Mouse (Mus musculus) intestine, postnatal 0 days (tissue): ENCODE measurements at regions not wholly inside any gene's neighbourhood (a gene's known extent, or its start where the extent isn't known, plus 50 kb on each side); places are given as distances from the start of the nearest gene placed in this dataset.

Experiments
- ATAC-seq: fragments of 200-750 bp; cut with Nextera tagmentation; 2 replicates; pipeline ENCODE4 v1.8.0; 2017; ENCODE audit warnings: mild to moderate bottlenecking, moderate TSS enrichment, moderate library complexity
- H3K27ac ChIP-seq: fragments of 300-500 bp; sonication (generic); 2 replicates; pipeline ENCODE4 v1.5.1; 2014; ENCODE audit warnings: mild to moderate bottlenecking, low read depth, low read length, moderate library complexity
- H3K27me3 ChIP-seq: fragments of 300-500 bp; sonication (generic); replicated peaks from 2 replicates; pipeline ENCODE4 v1.6.1; 2014; ENCODE audit warnings: low read length, mixed read lengths; ENCODE audit not compliant: control insufficient read depth, insufficient read depth
- H3K36me3 ChIP-seq: fragments of 300-500 bp; sonication (generic); 2 replicates; pipeline ENCODE4 v1.6.1; 2014; ENCODE audit warnings: mild to moderate bottlenecking, moderate library complexity; ENCODE audit not compliant: control insufficient read depth, insufficient read depth
- H3K4me1 ChIP-seq: fragments of 300-500 bp; sonication (generic); replicated peaks from 2 replicates; pipeline ENCODE4 v1.6.1; 2014; ENCODE audit warnings: antibody characterized with exemption, low read length, mixed read lengths; ENCODE audit not compliant: control insufficient read depth, insufficient read depth
- H3K4me2 ChIP-seq: fragments of 300-500 bp; sonication (generic); replicated peaks from 2 replicates; pipeline ENCODE4 v1.6.1; 2014; ENCODE audit warnings: low read depth, mild to moderate bottlenecking, moderate library complexity
- H3K4me3 ChIP-seq: fragments of 300-500 bp; sonication (generic); 2 replicates; pipeline ENCODE4 v1.5.1; 2014; ENCODE audit warnings: low read depth, low read length
- H3K9ac ChIP-seq: fragments of 300-500 bp; sonication (generic); 2 replicates; pipeline ENCODE4 v1.6.1; 2014; ENCODE audit warnings: mild to moderate bottlenecking, low read depth, low read length
- H3K9me3 ChIP-seq: fragments of 300-500 bp; sonication (generic); 2 replicates; pipeline ENCODE4 v1.6.1; 2016; ENCODE audit warnings: mixed run types; ENCODE audit not compliant: control insufficient read depth
- CTCF ChIP-seq: sonication (generic); IDR thresholded peaks from 2 replicates; pipeline ENCODE4 v1.5.1; 2016; ENCODE audit warnings: low read depth, mild to moderate bottlenecking, control low read depth, antibody characterized with exemption, moderate library complexity
- WGBS: fragments of 180-500 bp; shearing (Covaris S2); extraction: QIAGEN DNeasy Blood & Tissue Kit; methylation state at CpG from one replicate; pipeline ENCODE4 v1.1.7; 2014; 5-methylcytosine and 5-hydroxymethylcytosine counted together

- H3K9me3 ChIP-seq, result no peaks in the 10 kb centered on the region
- H3K9ac ChIP-seq, result no peak overlapping the region
- H3K36me3 ChIP-seq, result no peaks in the 10 kb centered on the region
- ATAC-seq, result no peak
- no peak overlapping the region for H3K4me2 ChIP-seq
- H3K27ac ChIP-seq, result no peak overlapping the region
- 82% methylated on average over 3 of the region's 3 CpGs for WGBS
- H3K4me1 ChIP-seq, result no peaks in the 10 kb centered on the region
- H3K4me3 ChIP-seq, result no peak overlapping the region
- H3K27me3 ChIP-seq, result no peaks in the 10 kb centered on the region
- TF ChIP-seq CTCF, result no peak
Observed at GRCm38 (mm10) chr12:25771856-25772255, 643.2 kb downstream of the Rnf144a start.

GRCm38 (mm10) chr12:25768644-25769043, 646.4 kb downstream of the Rnf144a start:
- H3K4me2 ChIP-seq, result no peak overlapping the region
- ATAC-seq, result no peak
- no peak overlapping the region for H3K9ac ChIP-seq
- H3K9me3 ChIP-seq, result no peaks in the 10 kb centered on the region
- H3K27me3 ChIP-seq, result no peaks in the 10 kb centered on the region
- no peaks in the 10 kb centered on the region for H3K4me1 ChIP-seq
- H3K27ac ChIP-seq, result no peak overlapping the region
- H3K4me3 ChIP-seq, result no peak overlapping the region
- WGBS, result 46% methylated on average over 5 of the region's 5 CpGs
- no peak for TF ChIP-seq CTCF
- H3K36me3 ChIP-seq, result no peaks in the 10 kb centered on the region

GRCm38 (mm10) chr12:25763061-25763460, 652.0 kb downstream of the Rnf144a start:
- no peaks in the 10 kb centered on the region for H3K36me3 ChIP-seq
- no peak overlapping the region for H3K4me3 ChIP-seq
- H3K4me2 ChIP-seq, result no peak overlapping the region
- no peak for TF ChIP-seq CTCF
- no peaks in the 10 kb centered on the region for H3K9me3 ChIP-seq
- ATAC-seq, result no peak
- no peak overlapping the region for H3K9ac ChIP-seq
- 93% methylated on average over 1 of the region's 1 CpGs for WGBS
- H3K27me3 ChIP-seq, result no peaks in the 10 kb centered on the region
- H3K27ac ChIP-seq, result no peak overlapping the region
- H3K4me1 ChIP-seq, result no peaks in the 10 kb centered on the region

- ATAC-seq, result no peak
- no peaks in the 10 kb centered on the region for H3K36me3 ChIP-seq
- 87% methylated on average over 5 of the region's 5 CpGs for WGBS
Observed at GRCm38 (mm10) chr12:25757014-25757413, 658.0 kb downstream of the Rnf144a start.

GRCm38 (mm10) chr12:25733801-25734200, 636.9 kb upstream of the Id2 start:
- H3K27me3 ChIP-seq, result no peaks in the 10 kb centered on the region
- 14% methylated on average over 2 of the region's 2 CpGs for WGBS
- no peak for TF ChIP-seq CTCF
- no peak overlapping the region for H3K4me3 ChIP-seq
- H3K4me1 ChIP-seq, result no peaks in the 10 kb centered on the region
- no peak overlapping the region for H3K4me2 ChIP-seq
- no peaks in the 10 kb centered on the region for H3K9me3 ChIP-seq
- no peak overlapping the region for H3K27ac ChIP-seq
- no peak for ATAC-seq
- H3K9ac ChIP-seq, result no peak overlapping the region
- H3K36me3 ChIP-seq, result no peaks in the 10 kb centered on the region

More at GRCm38 (mm10) chr12:25757014-25757413, 658.0 kb downstream of the Rnf144a start:
- TF ChIP-seq CTCF, result no peak
- no peak overlapping the region for H3K27ac ChIP-seq
- H3K4me1 ChIP-seq, result no peaks in the 10 kb centered on the region
- H3K4me3 ChIP-seq, result no peak overlapping the region
- H3K4me2 ChIP-seq, result no peak overlapping the region
- no peak overlapping the region for H3K9ac ChIP-seq
- no peaks in the 10 kb centered on the region for H3K9me3 ChIP-seq
- no peaks in the 10 kb centered on the region for H3K27me3 ChIP-seq

- no peaks in the 10 kb centered on the region for H3K9me3 ChIP-seq
- WGBS, result 39% methylated on average over 2 of the region's 2 CpGs
Observed at GRCm38 (mm10) chr12:25725774-25726173, 628.8 kb upstream of the Id2 start.

GRCm38 (mm10) chr12:25711186-25711585, 614.2 kb upstream of the Id2 start:
- Histone ChIP-seq H3K27ac (no peak overlapping the region), H3K9ac (no peak overlapping the region), H3K36me3 (no peaks in the 10 kb centered on the region), H3K27me3 (no peaks in the 10 kb centered on the region), H3K4me1 (no peaks in the 10 kb centered on the region), H3K4me3 (no peak overlapping the region), H3K9me3 (no peaks in the 10 kb centered on the region), H3K4me2 (no peak overlapping the region)
- no peak for TF ChIP-seq CTCF
- WGBS, result 89% methylated on average over 1 of the region's 1 CpGs
- no peak for ATAC-seq

More at GRCm38 (mm10) chr12:25725774-25726173, 628.8 kb upstream of the Id2 start:
- Histone ChIP-seq H3K36me3 (no peaks in the 10 kb centered on the region), H3K4me2 (no peak overlapping the region), H3K9ac (no peak overlapping the region), H3K27me3 (no peaks in the 10 kb centered on the region), H3K27ac (no peak overlapping the region), H3K4me1 (no peaks in the 10 kb centered on the region), H3K4me3 (no peak overlapping the region)
- no peak for ATAC-seq
- no peak for TF ChIP-seq CTCF
